Mouse (Mus musculus): ENCODE results near the gene Prune2.
"Not testable (repeated sequence)": the region's sequence is repeated elsewhere in the genome, so short reads cannot be mapped to it uniquely, and the experiment has no call there.

The Prune2 gene

DNA sequence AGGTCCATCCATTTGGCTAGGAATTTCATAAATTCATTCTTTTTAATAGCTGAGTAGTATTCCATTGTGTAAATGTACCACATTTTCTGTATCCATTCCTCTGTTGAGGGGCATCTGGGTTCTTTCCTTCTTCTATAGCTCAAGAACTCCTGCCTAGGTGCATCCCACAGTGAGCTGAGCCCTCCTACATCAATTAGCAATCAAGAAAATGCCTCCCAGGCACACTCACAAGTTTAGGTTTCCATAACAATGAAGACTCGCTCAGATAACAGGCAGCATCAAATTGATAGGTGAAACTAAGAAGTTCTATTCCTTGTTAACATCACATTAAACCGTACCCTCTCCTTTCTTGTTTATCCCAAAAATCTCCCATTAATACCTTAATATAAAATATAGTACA is 218.6 kb downstream of the Prune2 start:
- DNase-seq (ENCODE audit: extremely low read depth, insufficient read length, low spot score): not testable (repeated sequence)

DNA sequence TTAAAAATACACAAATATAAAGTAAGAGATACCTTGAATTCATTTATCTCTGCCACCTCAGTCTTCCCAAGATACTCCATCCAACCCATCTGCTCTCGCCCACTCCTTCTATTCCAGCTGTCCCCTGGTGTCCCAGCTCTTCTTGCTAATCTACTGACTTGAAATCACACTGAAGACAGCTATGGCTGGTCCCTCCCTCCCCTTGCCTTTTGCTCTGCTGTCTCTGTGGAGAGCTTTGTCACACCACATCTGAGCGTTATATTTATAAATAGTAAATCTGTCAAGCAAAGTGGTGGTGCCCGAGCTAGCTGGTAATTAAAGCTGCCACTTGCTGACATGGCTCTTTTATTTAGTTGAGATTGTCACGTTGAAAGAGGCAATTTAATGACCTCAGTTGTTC is 224.6 kb downstream of the Prune2 start:
- no peak for DNase-seq (ENCODE audit: extremely low read depth, insufficient read length, low spot score)

DNA sequence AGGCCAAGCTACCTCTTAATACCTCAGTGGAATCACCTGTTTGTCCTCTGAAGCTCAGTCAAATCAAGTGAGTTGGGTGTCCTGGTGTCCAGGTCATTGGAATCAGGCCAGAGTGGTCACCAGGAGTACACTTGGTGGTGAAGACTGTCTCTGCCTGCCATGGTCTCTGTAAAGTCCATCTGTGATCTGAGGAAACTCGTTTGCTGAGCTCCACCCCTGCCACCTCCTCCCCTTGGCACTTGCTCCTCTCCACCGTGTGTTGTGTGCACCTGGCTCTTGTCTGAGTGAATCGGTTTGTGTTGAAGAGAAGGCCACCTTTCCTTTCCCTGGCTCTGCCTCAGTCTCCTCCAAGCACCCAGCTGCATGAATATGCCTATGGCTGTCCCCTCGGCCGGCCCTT is 238.8 kb downstream of the Prune2 start:
- DNase-seq (ENCODE audit: extremely low read depth, insufficient read length, low spot score): no peak

DNA sequence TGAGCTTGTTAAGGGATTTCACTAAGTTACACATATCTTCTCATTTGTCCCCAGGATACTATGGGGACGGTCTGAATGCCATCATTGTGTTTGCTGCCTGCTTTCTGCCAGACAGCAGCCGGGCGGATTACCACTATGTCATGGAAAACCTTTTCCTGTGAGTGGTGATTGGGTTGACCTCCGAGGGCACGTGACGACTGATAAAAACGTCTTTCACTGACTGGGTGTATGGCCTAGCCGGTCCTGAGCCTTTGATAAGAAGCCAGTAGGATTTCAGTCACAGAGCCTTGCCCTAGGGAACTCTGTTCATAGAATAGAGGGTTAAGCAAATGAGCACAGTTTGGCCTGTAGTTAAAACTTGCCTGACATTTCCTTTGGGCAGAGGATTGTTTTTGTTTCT is 243.1 kb downstream of the Prune2 start:
- no peak for DNase-seq (ENCODE audit: extremely low read depth, insufficient read length, low spot score)

DNA sequence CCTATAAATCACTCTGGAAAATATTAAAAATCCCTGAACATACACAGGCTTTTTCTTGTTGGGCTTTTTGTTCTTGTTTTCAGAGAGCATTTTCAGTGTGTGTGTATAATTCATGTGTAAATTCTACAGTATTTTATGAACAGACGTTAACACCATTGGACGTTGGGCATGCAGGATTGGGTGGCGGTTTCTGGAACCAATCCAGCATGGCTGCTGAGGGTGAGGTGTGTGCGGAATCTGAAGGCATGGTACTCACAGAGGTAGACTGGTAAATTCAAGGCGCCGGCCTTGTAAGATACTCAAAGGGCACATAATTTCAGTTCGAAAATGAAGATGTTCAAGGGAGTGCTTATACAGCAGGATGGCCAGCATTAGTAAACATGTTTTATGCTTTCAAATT is 251.2 kb downstream of the Prune2 start:
- no peak for DNase-seq (ENCODE audit: extremely low read depth, insufficient read length, low spot score)

DNA sequence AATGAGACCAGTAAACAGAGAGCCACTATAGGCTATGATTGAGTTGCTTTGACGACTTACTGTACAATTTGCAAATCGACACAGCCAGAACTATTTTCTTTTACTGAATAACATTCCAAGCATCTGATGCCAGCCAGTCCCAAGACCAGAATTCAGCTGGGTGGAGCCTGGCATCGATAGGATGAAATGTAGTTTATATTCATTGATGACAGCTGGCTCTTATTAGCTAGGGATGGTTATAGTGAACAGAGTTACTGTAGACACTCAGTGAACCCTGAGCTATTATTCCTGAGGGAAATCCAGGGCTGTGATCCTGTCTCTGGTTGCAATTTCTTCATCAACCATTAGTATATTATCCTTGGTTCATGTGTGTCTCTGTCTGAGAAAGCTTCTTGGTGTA is 254.6 kb downstream of the Prune2 start:
- DNase-seq (ENCODE audit: extremely low read depth, insufficient read length, low spot score): no peak

DNA sequence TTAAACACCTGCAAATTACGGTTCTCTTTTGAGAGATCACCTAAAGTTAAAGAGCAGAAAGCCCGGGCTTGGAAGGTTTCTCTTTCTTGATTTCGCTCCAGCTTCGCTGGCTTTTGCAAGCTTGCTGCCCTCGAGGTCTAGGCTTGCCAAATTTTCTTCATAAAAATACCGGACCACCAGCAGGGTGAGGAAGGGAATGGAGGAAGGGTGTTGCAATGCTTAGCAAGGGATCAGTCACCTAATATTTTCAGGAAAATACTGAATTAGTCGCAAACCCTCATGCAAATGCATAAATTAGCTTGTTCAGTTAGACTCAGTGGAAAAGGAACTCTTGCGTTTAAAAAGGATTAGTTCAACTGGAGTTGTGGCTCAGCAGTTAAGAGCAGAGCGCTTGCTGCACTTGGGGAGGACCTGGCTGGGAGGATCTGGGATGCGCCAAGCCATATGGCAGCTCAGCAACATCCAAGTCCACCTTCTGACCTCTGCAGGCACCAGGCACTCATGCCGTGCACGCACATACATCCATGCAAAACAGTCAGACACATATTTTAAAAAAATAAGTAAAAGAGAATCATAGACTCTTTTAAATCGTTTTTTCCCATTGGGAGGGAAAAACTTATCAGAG is 259.1 kb downstream of the Prune2 start:
- DNase-seq (ENCODE audit: extremely low read depth, insufficient read length, low spot score): no peak

DNA sequence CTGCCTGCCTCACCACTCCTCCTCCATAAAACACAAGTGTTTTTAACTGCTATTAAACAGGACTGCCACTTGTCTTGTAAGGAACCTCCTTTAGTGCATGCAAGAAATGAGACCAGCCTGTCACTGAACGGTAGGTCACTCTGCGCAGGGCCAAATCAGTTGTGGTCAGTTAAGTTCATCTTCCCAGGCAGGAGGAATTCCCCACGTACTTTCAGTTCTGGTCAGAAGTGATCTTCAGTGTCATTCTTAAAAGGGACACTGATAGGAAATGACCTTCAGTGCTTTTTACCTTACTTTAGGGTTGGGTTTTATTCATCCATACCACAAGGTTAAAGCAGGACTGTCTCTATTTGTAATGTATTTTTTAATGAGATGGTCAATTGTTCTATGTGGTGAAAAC is 262.3 kb downstream of the Prune2 start:
- no peak for DNase-seq (ENCODE audit: extremely low read depth, insufficient read length, low spot score)

DNA sequence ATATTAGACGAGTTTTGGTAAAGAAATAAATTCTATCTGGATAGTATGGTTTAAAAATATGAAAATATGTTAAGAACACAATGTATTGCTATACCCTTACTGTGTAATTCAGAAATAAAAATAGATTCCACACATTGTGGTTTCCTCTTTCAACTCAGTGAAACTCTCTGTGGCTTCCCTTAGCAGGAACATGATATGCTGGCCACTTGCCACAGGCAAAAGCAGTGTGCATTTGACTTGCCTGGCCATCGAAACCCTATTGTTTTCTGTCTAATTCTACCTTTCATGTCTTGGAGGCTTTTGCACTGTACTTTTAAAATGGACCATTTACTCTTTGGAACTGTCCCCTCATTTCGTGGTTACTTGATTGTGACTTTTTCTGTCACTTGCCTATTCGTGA is 267.9 kb downstream of the Prune2 start:
- DNase-seq (ENCODE audit: extremely low read depth, insufficient read length, low spot score): no peak

DNA sequence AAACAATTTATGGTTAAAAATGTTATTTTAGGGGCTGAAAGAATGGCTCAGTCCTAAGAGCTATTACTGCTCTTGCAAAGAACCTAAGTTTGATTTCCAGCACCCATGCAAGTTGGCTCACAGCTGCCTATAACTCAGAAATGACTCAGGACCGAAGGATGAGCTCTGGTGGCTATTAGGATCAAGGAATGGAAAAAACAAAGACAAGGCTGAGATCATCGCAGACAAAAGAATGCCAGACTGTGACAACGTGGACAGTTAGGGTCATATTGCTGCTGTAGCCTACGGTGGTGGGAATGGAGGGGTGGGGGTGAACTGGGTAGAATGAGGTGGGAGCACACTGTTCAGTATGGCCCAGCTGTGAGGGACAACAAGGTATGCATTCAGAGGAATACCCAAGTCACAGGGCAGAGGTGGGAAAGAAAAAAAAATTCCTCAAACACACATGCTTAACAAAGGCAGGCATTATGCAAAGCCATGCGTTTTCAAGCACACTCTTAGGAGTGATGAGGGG is 269.7 kb downstream of the Prune2 start:
- DNase-seq (ENCODE audit: extremely low read depth, insufficient read length, low spot score): no peak

DNA sequence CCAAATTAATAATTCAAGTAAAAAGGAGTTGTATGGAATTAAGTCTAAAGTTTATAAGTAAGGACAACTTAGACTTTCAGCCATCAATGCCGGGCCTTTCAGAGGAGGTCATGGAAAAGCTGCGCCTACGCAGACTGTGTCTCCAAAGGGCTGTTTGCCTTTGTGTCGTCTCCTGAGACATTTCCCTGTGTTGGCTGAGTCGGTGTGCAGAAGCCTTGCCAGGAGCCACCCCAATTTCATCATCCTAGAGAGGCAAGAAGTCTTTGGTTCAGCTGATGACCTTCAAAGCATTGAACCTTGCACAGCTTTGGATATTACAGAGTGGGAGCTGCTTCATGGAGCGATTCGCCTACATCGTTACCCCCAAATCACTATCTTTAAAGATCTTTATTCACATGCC is 270.2 kb downstream of the Prune2 start:
- no peak for DNase-seq (ENCODE audit: extremely low read depth, insufficient read length, low spot score)

DNA sequence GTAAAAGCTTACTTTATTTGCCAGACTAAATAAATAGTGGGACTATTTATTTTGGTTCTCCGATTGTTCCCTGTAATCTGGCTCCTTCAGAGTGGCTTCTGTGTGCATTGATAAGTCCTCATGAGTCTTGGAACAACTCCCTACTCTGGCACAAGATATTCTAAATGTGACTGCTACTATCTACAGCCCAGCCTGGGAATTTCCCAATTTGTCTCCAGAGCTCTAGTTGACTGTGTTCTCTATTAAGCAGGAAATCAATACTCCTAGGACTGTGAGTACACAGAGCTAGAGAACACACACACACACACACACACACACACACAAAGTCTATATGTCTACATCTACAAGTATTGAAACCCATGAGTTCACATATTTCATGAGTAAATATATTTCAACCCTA is 274.1 kb downstream of the Prune2 start:
- no peak for DNase-seq (ENCODE audit: extremely low read depth, insufficient read length, low spot score)

DNA sequence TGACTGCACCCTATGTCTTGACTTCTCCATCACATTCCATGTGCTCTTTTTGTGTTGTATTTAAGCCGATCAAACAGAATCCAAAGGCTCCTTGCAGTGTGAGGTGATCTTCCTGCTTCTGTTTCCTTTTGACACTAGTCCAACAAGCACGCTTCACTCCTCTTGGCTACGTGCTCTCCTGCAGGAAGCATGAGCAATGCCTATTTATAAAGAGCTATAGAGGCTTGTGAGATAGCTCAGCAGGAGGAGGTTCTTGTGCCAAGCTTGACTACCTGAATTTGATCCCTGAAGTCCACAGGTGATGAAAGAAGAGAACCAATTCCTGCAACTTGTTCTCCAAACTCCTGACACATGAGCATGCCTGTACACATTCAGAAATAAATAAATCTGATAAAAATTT is 282.6 kb downstream of the Prune2 start:
- DNase-seq (ENCODE audit: extremely low read depth, insufficient read length, low spot score): no peak

DNA sequence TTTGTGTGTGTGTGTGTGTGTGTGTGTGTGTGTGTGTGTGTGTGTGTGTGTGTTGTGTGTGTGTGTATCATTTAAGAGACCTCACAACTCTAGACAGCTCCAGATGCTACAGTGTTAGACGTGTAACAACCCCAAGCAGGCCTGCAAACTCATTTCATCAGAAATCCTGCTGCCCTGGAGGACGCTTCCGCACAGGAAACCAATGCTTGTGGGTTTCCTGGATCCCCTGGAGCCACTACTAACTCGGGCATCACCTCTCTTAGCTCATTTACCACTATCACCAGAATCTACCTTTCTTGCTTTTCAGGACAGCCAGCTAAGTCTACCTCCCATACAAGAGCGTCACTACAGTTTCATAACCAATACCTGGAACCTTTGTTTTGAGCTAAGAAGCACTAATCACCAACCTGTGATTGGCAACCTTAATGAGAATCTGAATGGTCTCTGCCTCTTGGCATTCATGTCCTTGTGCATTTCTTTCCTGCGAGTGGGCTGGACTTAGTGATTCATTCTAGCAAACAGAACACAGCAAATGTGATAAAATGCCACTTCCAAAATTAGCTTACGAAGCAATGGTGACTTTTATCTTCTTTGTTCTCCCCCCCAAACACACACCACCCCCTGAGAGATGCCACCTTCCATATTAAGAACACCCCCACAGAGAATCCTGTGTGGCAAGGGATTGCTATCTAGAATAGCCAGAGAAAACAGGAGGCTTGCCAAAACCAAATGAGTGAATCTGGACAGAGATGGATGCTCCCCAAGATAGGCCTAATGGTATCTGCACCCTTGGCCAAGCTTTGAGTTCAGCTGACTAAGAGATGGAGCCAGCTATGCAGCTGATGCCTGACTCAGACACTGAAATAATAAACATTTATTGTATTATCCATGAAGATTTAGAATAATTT is 284.5 kb downstream of the Prune2 start:
- peak; percentile 23 for DNase-seq (ENCODE audit: extremely low read depth, insufficient read length, low spot score)

DNA sequence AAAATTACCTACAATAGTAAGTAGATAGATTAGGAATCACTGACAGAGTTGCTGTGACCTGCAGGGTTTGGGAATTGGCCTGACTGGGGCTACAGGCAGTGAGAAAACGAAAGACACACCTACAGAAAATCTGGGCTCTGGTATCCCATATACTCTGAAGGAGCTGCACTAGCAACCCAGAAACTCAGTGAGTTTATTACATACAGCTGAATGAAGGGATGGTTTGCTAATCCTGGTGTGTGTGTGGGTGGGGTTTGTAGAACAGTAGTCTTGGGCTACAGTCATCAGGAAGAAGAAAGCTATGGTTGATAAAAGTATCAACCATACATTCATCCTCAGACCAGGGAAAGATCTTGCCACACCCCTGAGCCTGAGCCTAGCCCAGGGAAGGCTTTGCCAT is 285.3 kb downstream of the Prune2 start:
- no peak for DNase-seq (ENCODE audit: extremely low read depth, insufficient read length, low spot score)

DNA sequence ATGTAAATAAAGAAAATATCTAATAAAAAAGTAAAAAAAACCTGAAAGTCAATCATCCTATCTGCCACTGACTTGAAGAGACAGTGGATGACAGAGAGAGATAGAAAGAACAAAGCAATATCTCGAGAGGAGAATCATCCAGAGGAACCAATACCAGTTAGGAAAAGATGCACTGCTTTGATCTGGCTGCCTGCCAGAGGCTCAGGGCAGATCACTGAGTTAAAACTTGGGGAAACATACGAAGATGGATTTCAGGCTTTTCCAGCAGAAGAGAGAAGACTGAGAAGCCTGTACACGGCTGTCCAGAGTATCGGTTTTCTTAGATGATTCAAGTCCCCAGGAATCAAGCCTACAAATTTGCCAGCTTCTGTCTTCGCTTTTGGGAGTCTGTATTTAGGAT is 287.0 kb downstream of the Prune2 start:
- no peak for DNase-seq (ENCODE audit: extremely low read depth, insufficient read length, low spot score)

DNA sequence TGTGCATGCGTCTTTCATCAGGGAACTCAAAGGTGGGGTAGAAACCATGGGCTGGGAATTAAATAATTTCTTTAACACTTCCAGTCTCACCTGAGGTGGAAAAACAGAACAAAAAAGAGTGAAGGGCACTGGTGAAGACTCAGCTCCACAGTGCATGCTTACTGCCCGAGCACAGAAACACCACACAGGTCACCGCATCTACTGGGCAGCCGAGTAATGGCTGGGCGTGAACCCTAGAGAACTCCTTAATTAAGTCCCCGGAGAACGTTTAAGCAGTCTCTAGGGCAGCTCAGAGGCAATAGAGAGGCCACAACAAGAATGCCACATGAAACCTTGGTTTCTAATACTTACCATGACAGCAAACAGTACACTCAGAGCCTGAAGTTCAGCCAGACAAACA is 288.6 kb downstream of the Prune2 start:
- no peak for DNase-seq (ENCODE audit: extremely low read depth, insufficient read length, low spot score)

DNA sequence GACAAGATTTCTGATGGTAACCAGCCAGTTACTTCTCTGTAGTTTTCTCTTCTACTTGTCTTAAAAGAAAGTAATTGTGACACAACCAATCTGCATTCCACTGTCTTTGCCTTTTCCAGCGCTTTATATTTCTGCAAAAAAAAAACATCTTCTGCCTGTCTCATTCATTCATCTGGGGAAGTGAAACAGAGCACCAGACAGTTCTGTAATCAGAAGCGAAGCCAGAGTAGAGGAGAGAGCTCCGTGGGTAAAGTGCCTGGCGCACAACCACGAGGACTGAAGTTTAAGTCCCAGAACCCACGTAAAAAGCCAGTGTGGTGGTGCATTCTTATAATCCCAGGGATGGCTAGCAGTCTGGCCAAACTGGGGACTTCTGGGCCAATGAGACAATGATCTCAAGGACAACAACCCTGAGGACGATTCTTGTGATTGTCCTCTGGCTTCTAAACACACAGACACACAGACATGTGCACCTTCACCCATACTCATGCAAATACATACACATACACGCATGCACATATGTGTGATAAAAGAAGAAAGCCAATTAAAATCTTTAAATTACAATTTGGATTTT is 291.5 kb downstream of the Prune2 start:
- DNase-seq (ENCODE audit: extremely low read depth, insufficient read length, low spot score): no peak

DNA sequence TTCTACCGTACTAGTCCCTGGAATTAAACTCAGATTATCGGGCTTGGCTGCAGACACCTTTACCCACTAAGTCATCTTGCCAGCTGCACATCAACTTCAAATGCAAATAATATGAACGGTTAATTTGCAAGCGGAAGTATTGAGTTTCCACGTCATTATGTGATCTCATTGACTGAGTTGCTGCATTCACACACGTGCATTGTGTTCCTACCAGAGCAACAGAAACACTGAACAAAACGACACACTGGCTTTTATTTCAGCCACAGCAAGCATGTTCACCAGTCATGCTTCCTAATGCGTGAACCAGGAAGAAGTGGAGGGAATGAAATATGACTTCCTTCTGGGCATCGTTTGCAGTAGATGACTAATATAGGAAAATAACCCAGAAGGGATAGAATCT is 293.8 kb downstream of the Prune2 start:
- no peak for DNase-seq (ENCODE audit: extremely low read depth, insufficient read length, low spot score)

DNA sequence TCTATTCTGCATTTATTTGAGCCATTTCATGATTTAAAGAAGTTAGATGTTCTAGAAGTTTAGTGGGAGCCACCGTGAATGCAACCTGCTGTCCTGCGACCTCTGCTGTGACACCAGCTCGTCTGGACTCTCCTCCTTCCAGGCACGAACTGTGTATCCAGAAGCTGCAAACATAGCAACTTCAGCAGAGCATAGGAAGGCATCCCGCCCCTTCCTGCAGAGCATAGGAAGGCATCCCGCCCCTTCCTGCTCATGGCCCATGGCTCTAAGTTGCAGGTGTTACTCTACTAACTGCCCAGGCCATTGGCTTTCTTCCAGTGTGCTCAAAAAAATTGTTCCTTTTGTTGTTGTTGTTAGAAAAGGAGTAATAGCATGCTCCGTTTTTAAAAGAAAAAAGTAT is 294.9 kb downstream of the Prune2 start:
- no peak for DNase-seq (ENCODE audit: extremely low read depth, insufficient read length, low spot score)

DNA sequence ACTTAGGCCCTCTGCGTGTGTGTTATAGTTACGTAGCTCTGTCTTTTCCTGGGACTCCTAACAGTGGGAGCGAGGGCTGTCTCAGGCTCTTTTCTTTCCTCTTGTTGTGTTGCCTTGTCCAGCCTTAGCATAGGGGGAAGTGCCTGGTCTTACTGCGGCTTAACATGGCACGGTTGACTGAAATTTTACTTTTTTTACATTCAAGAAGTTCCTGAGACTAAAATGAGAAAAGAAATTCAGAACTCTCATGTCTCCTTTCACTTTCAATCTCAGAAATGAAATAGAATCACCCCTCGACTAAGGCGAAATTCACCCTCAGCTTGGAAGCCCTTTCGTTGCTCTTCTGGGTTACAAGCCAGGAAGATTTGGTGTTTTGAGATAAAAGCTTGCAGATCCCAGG is 295.5 kb downstream of the Prune2 start:
- no peak for DNase-seq (ENCODE audit: extremely low read depth, insufficient read length, low spot score)

DNA sequence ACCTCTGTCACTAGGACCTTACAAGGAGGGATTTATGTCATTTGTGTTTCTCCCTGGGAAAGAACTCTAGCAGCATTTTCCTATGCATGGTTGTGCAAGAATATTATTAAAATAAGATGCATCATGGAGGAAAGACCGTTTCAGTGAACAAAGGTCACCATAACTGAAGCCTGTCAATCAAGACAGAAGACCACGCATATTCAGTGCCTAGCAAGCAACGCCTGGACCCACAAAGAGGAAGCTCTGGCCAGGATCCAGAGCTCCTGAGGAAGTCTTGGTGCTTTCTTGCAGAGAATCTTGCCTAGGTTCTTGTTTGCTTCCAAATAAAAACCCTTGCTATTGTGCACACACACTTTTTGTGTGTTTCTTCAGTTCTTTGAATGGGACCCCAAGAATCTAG is 296.9 kb downstream of the Prune2 start:
- no peak for DNase-seq (ENCODE audit: extremely low read depth, insufficient read length, low spot score)
